Mouse (Mus musculus) spleen, adult 18-20 months (tissue): ENCODE measurements around the gene Mok.
A peak's percentile ranks its signal among the peaks of the same experiment; 100 is the strongest.

ENCODE experiments used
- DNase-seq, 2 experiments: peaks; one replicate each; pipeline ENCODE4 v3.0.0; 2022; ENCODE audit warnings: mixed read lengths in 2 of 2

Mok gene

DNA sequence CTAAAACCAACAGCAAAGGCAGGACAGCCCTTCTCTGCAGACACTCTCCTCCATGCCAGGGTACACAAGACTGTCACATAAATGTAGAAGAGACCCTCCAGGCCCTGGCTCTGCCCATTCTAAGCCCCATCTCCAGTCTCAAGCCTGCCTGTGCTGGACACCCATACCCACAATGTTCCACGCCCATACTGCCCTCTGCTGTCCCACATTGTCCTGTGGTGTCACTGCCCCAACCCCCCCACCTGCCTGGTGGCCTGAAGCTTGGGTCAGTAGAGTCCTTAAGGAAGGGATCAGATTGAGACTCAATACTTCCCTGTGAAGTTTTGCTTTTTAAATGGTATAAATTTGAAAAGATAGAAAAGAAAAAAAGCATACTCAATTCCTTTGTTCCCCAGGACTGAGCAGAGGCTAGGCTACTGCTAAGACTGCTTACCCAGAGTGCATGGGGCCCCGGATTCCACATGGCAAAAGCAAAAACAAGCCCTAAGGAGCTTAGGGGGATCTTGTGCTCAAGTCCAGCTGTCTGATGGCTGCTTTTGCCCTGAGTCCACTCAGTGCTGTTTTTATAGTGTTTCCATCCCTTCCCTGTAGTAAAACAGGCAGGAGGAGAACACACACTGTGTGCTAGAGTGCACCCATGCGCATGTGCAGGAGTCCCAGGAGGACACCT is 34.3 kb downstream of the Mok start:
- DNase-seq, result peak in 1 of 2 experiments; percentile 32

DNA sequence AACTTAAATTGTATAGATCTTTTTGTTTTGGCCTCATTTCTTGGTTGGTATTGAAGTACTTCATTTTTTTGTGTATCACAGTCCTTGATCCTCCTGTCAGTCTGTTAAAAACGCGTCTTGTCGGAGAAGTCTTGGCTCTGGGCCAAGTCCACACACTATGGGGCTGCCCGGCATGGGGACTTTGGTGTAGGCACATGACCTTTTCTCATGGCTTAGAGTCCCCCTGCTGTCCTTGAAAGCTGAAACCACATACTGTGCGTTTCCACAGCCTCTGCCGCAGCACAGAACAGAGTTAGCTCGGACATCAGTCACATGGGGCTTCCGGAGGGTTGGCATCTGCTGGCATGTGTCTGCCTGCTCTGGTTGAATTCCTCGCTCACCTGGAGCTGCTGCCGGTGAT is 36.5 kb downstream of the Mok start:
- no peak for DNase-seq

DNA sequence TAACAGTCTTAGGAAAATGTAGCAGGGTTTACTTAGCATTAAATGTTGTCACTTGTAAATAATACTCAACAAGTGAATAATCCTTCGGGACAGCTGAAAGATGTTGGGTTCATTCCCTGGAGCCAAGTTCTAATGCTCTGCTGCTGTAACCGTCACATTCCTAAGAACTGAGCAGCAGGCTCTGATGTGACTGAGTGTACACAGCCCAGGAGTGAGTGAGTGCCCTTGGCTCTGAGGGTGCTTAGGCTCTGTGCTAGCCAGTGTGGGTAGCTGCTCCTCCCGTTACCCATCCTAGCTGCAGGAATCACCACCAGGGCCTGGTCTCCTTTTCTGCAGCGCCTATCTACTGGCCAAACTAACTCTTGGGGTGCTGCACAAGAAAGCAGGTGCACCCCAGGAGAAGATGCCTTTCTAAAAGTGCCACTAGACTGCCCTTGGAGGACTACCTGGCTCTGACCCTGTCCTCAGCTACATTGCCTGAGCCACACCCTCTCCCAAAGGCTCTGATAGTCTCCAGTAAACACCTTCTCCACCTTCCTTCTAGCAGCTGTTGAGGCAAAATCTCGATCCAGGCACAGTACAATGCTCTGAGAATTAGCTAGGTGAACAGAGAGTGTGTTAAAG is 38.0 kb downstream of the Mok start:
- no peak for DNase-seq

DNA sequence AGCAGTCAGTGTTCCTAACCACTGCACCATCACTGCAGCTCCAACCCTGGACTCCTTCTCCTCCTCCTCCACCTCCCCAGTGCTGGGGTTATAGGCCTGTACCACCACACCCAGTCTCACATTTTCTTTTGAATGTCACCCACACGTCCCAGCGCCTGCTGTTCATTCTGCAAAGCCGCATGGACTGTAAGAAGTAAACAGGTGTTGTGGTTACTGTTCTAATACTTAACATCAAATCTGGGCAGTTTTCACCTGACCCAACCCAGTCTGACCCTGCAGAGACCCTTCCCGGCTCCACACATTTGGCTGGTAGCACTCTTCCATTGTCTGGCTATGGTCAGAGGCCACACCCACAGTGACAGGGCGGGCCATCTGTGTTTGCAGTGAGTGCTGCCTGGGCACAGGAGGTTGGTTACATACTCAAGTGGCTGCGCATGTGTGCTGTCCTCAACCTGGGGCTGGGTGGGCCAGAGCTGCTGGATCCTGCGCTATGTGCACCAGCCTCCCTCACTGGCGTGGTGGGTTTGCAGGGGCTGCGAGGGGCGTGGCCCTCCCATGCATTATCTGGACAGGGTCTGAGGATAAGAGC is 38.8 kb downstream of the Mok start:
- DNase-seq, result no peak

DNA sequence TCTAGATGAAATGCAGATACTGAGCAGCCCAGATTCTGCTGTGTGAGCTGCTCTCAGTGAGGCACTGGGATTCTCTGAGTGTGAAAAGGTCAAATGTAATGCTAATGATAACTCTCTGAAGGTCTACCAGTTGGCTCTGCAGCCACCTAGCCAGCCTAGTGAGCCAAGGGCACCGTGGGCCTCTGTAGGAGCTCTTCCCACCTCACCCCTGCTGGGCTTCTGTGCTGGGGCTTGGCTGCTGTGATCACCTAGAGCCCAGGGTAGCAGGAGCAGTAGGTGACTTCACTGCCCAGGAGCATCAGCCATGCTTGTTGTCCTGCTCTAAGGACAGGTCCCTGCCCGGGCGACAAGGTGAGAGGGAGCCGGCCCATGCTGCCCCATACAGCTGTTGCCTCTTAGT is 41.5 kb downstream of the Mok start:
- DNase-seq, result no peak

DNA sequence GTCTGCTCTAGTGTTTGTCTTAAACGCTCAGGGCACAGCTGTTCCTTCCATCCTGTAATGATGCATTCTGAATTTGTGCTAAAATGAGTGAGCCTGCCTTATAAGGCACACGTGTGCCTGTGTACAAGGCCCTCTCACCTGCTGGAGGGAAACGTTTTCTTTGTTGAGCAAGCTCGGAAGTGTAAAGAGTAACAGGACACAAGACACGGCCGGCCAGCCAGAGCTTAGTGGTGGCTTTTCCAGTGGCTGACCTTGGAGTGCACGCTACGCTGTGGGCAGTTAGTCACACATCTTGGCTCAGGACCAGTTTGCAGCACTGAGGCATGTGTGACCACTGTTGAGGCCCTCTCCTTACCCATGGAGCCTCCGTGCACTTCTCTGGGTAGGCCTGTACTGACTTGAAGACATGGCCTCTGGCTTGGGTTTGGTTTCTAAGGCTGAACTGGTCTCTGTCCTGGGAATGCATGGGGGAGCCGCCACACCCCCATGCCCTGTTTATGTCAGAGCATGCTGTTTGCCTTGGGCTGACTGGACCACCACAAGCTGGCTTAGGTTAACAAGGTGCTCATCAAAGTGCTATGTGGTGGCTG is 42.8 kb downstream of the Mok start:
- DNase-seq, result no peak

DNA sequence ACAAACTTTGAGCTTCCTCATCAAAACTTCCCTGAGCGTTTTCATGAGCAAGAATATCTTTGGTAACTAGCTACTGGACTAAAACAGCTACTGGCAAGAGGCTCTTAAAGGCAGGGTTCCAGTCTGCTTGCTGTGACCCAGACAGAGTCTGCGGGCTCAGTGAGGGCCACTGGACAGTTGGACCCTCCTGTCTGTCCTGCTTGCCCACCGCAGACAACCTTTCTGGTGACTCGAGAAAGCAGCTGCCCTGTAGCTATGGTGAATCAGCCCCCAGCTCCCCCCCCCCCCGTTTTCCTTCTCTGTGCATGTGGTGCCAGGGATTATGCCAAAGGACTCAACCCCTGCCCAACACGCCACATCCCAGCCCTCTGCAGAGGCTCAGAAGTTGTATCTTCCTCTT is 43.5 kb downstream of the Mok start:
- no peak for DNase-seq

DNA sequence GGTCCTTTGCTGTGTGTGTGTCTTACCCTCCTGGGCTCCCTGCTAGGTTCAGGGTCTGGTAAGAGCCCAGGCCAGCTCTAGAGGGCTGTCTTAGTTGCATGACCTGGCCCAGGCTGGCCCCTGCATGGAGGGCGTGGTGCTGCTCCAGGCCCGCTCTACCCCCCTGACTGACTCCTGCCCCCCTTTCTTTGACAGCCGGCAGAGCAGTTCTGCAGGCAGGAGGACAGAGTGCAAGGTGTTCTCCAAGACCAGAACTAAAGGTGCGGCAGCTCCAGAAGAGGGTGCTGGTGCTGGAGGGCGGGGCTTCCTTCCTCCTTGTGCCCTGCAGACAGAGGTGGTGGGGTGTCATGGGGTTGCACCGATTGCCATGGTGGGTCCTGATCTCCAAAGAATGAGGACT is 44.0 kb downstream of the Mok start:
- no peak for DNase-seq

DNA sequence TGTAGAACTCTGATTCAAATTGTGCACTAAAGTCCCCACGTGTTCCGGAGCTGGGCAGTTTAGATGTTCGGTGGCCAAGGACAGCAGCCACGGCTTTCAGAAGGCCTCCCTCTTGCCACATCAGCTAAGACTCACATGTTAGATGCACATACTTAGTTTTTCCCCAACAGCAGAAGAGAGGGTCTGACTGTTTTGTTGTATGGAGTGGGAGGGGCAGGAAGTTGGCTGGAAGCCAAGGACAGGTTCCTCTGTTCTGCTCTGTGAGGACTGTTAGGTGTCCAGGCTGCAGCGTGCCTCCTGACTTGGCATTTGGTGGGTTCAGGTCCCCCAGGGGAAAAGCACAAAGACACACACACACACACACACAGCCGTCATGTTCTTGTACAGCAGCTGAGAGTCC is 45.7 kb downstream of the Mok start:
- DNase-seq, result peak in 1 of 2 experiments; percentile 15

DNA sequence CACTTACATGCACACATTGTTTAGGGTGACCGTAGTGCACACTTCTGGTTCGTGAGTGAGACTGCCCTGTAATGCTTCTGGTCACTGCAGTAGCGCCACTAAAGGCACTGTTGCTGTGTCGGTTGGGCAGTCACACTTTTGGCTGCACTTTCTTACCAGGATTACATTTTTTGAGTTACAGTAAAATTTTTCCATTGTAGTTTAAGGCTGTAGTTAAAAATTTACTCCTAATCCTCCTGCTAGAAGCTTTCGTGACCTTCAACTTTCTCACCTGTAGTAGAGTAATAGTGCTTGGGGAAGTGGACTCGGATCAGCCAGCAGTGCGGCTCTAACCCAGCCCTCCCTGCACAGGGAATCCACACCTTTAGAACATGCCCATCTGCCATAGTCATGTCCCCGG is 49.7 kb downstream of the Mok start:
- no peak for DNase-seq

DNA sequence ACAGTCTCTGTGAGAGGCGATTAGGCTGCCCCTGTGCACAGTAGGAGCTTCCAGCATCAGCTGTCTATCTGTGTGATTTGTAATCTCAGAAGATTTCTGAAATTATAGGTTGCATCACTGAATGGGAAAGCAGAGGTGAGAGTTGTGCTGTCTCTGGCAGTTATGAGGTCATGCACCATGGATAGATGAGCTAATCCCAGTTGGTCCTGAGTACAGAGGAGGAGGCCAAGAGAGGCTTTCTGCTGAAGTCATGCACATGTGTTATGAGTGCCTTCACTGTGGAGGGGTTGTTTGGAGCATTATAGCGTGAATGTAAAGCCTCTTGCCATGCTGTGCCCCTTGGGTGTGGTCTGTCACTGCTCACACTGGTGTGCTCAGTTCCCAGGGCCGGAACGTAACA is 50.2 kb downstream of the Mok start:
- DNase-seq, result no peak

DNA sequence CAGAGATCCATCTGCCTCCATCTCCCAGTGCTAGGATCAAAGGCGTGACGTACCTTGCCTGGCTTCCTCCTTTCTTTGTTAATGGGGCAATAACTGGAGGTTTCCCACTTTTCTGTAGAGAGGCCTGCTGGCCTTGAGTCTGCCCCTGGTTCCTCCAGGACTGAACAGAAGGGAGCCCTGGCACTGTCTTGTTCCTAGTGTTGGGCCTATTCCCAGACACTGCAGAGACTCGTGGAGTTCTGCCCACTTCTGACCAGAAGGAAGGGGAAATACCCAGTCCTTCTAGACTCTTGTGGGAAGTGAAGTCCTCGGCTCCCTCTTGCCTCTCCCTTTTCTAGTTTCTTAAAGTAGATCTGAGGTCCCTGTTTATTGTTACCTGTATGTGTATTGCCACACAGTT is 54.5 kb downstream of the Mok start:
- DNase-seq, result no peak

DNA sequence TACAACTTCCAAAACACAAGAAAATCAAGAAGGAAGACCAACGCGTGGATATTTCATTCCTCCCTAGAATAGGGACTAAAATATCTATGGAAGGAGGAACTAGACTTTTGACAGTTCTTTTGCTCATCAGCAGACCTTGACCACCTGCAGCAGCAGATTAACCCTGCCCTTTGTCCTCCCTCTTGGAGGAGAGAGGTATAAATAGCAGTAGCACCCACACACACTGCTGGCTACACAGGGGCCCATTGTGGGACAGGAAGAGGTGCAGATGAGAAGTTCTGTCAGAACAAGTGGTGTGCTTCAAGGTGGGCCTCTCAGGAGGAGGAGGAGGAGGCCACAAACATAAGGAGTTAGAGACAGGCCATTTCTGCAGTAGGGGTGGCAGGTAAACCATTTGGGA is 56.5 kb downstream of the Mok start:
- DNase-seq, result no peak

DNA sequence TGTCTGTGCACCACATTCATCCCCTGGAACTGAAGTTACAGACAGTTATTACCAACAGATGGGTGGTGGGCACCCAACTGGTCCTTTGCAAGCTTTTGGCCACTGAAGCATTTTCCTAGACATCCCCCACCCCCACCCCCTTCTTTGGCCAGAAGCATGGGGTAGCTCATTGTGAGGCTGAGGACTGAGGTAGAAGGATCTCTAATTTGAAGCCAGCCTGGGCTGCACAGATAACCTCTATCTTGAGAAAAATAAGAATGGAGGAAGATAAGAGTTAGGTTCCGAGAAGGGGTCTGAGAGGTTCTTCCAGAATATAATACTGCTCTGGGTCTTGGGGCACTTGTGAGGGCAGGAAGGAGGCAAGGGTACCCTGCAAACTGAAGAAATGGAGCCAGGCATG is 58.5 kb downstream of the Mok start:
- DNase-seq, result no peak

DNA sequence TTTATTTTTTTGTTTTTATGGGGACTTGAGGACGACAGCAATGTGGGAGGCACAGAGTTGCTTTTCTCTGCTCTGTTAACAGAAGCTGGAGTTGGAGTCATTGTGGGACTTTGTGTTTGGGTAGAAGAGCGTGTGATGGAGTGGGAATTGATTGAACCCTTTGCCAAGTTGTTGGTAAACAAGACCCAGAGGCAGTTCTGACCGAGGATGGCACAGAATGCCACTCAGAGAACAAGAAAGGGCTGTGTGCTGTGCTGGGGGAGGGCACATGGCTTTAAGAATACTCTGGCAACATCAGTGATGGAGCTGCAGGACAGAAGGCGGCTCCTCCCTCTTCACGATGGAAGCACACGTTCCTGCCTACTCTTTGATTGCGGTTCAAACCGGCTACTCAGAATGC is 59.6 kb downstream of the Mok start:
- DNase-seq, result no peak

DNA sequence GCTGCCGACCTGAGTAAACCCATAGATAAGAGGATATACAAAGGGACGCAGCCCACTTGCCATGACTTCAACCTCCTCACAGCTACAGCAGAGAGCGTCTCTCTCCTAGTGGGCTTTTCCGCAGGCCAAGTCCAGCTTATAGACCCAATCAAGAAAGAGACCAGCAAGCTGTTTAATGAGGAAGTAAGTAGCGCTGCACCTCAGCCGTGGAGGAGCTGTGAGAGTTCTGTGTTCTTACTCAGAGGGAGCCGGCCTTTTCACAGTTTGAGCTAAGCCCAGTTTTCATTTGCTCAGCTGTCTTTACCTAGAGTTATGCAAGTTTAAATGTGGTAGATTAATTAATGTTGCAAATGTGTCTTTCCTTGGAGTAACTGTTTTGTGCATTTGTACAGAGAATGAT is 61.4 kb downstream of the Mok start:
- peak in 1 of 2 experiments; percentile 23 for DNase-seq

DNA sequence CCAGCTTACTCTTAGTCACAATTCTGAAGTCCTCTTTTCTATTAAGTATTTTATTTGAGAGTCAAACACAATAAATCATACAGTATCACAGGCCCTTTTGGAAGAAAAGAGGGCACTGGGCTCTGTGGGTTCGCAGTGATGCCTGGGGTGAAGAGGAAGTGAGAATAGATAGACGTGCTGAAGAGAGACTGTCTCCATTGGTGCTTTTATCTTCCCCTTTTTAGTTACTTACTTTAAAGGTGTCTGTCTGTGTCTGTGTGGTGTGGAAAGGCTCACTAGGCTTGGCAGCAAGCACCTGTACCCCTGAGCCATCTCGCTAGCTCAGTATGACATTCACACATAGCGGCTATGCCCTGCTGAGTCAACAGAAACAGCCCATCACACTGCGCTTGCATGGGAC is 62.9 kb downstream of the Mok start:
- peak; percentile 17 to 21 for DNase-seq

DNA sequence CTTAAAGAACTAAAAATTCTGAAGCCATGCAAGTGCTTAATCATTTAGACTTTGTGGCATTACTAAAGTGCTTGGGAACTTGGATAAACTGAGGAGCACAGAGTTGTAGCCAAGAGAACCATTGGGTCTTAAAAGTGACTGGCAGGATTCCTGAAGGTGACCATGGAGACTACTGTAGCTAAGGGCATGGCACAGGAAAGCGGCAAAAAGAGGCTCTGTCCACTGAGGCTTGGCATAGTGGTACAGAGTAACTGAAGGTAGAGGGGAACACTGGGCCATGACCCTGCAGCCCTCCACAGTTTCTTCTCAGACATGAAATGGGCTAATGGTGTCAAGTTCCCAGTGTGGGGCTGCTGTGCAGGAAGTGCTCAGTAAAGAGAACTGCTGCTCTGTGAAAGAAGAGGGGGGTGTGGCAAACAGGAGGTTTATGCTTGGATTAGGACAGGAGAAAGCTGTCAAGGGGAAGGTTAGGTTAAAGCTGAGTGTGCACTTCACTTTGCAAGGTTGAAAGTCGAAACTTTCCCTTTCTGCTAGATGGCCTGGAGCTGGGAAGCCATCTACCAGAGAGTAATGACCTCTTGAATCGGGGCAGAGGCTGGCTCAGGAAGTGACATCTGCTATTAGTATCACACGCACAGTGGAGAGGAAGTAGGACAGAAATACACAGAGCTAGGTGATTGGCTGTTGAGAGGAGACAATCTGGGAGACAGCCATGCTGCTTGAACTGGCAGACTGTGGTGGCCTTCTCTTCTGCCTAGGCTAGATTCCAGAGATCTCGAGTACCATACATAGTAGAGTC is 64.9 kb downstream of the Mok start:
- peak in 1 of 2 experiments; percentile 18 for DNase-seq

DNA sequence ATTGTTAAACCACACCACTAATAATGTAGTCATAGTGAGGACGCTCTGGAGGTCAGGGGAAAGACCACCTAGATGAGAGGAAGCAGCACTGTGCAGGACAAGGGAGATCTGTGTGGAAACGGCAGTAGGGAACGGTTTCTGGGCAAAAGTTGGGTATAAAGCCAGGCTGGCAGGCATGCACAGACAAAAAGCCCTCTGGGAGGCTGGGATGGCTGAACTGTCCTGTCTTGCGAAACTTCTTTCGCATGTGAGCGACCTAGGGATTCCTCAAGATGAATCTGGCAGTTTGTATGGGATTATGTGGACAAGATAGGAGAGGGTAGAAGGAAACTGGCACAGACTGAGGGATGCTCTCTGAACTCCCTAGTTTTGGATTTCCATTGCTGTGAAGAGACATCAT is 68.8 kb downstream of the Mok start:
- no peak for DNase-seq

DNA sequence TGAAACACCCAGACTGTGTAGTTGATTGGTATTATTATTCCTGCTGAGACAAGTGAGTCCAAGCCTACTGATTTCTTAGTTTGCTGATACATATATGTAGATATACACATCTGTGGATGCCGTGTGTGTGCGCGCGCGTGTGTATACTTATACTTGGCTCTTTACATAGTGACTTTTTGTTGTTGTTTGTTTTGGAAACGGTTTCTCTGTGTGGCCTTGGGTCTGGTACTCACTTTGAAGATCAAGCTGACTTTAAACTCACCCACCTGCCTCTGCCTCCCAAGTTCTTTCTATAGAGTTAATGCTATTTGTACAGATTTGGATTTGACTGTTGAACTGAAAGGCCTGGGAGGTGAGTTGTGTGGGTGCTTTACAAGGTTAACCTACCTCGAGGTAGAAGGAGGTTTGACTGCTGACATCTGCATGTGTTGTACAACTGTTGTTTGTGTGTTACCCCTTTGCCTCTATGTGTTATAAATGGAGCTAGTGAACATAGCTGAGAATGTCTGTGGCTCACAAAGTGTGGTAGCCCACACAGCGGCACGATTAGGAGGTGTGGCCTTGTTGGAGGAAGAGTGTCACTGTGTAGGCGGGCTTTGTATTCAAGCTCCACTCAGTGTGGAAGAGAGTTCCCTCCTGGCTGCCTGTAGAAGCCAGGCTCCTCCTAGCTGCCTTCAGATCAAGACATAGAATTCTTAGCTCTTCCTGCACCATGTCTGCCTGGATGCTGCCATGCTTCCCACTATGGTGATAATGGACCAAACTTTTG is 70.1 kb downstream of the Mok start:
- peak in 1 of 2 experiments; percentile 21 for DNase-seq

DNA sequence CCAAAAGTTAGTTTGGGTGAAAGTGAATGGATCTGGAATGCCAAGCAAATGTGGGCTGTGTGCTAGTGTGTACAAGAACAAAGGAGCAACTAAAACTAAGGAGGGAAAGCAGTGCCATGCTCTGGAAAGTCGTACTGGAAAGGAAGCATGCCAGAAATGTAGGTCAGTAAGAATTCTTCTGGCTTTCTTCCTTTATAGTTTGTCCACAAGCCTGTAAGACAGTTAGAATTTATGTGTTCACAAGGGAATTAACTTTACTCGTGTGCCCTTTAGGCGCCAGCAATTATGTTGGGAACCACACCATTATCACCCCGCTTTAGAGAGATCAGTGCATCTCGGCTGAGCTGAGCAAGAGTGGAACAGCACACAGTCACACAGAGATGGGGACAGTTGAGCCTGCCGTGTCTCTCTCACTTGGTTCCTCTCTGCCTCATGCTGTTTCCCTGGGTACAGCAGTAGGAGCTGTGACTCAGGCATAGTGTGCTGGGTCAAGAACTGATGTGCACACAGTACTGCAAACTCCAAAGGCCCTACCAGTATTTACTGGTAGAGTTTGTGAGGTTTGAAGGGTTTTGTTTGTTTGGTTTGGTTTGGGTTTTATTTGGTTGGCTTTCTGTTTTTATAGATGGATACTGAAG is 71.0 kb downstream of the Mok start:
- DNase-seq, result no peak

DNA sequence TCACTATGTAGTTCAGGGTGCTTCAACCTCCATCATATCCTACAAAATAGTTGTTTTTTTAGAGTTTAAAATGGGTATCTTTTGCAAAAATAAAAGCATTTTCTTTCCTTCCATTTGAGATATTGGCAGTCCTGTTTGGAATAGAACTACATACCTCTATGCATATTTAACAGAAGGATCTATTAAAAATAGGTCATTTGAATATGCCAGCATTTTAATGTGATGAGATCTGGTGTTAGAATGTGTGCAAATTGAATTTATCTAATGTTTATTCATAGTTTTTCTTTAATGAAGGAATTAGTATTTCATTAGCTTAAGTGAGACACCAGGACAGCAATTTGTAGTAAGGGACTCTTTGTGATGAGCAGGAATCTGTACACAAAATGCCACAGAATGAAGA is 72.2 kb downstream of the Mok start:
- no peak for DNase-seq
